Mouse (Mus musculus): ENCODE measurements around the gene Gm20816. TPM values are rescaled to one million over a fixed set of nuclear protein-coding genes. Genes with fewer than 3 reads are reported as not detected.
"Not testable (repeated sequence)": the region's sequence is repeated elsewhere in the genome, so short reads cannot be mapped to it uniquely, and the experiment has no call there.

The Gm20816 gene
- total RNA-seq (2022) = not detected

- not testable (repeated sequence) for DNase-seq
Measured at GRCm38 (mm10) chrY:68537655-68538054, at the start of gene Gm20816. Gm20816 (plus strand) TSS chrY:68537955.

Other genes starting within 250 kb of the Gm20816 start
- not detected for gene Gm20937, start 243.1 kb upstream of the Gm20816 start, total RNA-seq (2022)